Mouse (Mus musculus): ENCODE measurements around the gene Arhgap21. TPM values are rescaled to one million over a fixed set of nuclear protein-coding genes. Genes with fewer than 3 reads are reported as not detected.

Arhgap21 gene
- polyA plus RNA-seq, 1 experiment: 82.7 TPM

- H3K27ac ChIP-seq (ENCODE audit: insufficient read depth, low read length): peak overlapping the region; percentile 36
- TF ChIP-seq POLR2A (IDR thresholded peaks at IDR 0.05; ENCODE audit: low read depth, low read length) (no peak), CTCF (IDR thresholded peaks at IDR 0.05; ENCODE audit: borderline replicate concordance, insufficient read depth, low read length) (no peak)
- H3K4me3 ChIP-seq (ENCODE audit: insufficient read depth, low read length): peak overlapping the region; percentile 83
- 0 out of 2 replicates have a peak, but pooled peaks cover 3% of the 10 kb centered on the region for H3K4me1 ChIP-seq (ENCODE audit: control insufficient read depth, insufficient read depth, low read length)
These were observed 882 bp downstream of the Arhgap21 start for GRCm38 (mm10) chr2:20967646-20968351.

DNA sequence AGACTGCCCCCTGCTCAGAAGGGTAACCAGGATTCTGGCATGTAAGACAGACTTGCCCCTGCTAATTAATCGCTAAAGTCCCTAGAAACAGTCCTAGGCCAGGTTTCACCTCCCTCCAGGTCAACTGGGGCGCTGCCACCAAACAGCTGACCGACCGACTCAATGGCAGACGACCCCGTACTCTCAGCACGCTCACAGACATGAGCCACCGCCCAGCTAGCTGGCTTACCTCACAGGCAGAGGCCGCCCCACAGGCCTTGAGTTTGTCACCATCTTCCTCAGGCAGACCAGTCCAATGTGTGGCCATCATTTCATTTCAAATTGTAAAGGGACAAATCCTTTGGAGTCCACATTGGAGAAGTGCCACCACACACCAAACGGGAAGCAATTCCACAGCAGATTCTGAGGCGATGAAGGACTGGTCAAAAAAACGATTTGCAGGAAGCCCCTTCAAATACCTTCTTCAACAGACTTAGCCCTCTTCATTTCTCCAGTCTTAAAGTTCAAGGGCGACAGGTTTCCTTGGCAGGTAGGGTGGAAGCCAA lies 1.5 kb downstream of the Arhgap21 start:
- Histone ChIP-seq H3K4me1 (ENCODE audit: control insufficient read depth, insufficient read depth, low read length) (0 out of 2 replicates have a peak, but pooled peaks cover 3% of the 10 kb centered on the region), H3K27ac (ENCODE audit: insufficient read depth, low read length) (peak overlapping the region; percentile 36), H3K4me3 (ENCODE audit: insufficient read depth, low read length) (peak overlapping the region; percentile 83)
- TF ChIP-seq CTCF (IDR thresholded peaks at IDR 0.05; ENCODE audit: borderline replicate concordance, insufficient read depth, low read length) (no peak), POLR2A (IDR thresholded peaks at IDR 0.05; ENCODE audit: low read depth, low read length) (no peak)

DNA sequence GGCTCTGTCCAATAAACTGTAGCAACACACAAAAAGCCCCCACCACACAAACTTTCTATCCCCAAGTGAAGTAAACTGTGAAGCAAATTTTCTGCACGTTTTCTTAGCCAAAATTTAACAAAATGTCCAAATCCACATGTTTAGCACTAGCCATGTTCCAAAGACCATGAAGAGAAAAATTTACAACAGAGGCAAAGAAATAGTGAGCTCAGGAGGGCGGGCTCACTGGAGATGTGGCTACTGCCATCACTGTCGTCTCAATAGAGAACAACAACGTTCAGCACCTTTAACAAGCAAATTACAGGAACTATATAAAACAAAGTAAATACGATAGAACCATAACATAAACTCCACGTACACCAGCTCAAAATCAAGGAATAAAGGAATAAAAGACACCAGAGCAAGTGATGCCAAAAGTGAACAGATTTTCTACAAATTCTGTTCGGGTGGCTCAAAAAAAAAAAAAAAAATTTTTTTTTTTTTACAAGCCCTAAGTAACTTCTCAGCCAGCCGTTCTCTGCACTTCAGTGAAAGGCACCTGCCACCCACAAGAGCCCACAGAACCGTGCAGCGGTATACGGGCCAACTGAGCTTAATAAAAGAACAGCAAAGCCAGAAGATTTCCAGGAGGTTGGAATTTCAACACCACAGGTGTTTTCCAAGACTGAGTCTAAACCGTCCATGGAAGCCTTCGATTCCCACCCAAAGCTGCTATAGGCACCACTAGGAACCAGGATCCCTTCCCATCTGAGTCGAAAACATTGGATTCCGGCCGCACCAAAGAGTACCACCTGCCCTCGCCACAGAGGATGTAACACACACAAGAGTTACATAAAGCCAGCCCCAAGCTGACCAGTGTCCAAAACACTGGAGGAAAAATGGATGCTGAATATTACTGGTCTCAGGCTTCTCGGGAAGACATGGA lies 2.2 kb downstream of the Arhgap21 start:
- Histone ChIP-seq H3K4me1 (ENCODE audit: control insufficient read depth, insufficient read depth, low read length) (peaks cover under 1% of the 10 kb centered on the region; the same call in 1 of the 2 replicates), H3K27ac (ENCODE audit: insufficient read depth, low read length) (no peak overlapping the region), H3K4me3 (ENCODE audit: insufficient read depth, low read length) (peak overlapping the region; percentile 83)
- no peak for TF ChIP-seq CTCF (IDR thresholded peaks at IDR 0.05; ENCODE audit: borderline replicate concordance, insufficient read depth, low read length)
- no peak for TF ChIP-seq POLR2A (IDR thresholded peaks at IDR 0.05; ENCODE audit: low read depth, low read length)

DNA sequence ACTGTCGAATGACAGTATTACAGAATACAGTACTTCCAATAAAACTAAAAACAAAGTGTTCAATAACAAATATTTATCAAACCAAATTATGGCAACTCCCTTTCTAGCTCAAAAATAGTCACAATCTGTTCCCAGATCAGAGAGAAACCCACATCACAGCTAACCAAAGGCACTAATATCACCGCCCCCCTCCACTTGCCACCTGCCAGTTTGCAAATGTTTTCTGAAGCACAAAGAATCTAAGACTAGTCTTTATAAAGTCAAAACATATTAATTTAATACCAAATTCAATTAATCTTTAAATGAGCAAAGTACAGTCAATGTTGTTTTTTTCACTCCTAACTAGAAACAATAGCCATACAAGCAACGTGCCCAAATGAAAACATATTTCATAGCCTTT lies 3.3 kb downstream of the Arhgap21 start:
- Histone ChIP-seq H3K4me3 (ENCODE audit: insufficient read depth, low read length) (no peak overlapping the region), H3K27ac (ENCODE audit: insufficient read depth, low read length) (no peak overlapping the region), H3K4me1 (ENCODE audit: control insufficient read depth, insufficient read depth, low read length) (peaks cover 2% of the 10 kb centered on the region; the same call in 1 of the 2 replicates)
- TF ChIP-seq POLR2A (IDR thresholded peaks at IDR 0.05; ENCODE audit: low read depth, low read length) (no peak), CTCF (IDR thresholded peaks at IDR 0.05; ENCODE audit: borderline replicate concordance, insufficient read depth, low read length) (no peak)

GRCm38 (mm10) chr2:20964461-20964860 lies 4.2 kb downstream of the Arhgap21 start:
- TF ChIP-seq CTCF (IDR thresholded peaks at IDR 0.05; ENCODE audit: borderline replicate concordance, insufficient read depth, low read length) (no peak), POLR2A (IDR thresholded peaks at IDR 0.05; ENCODE audit: low read depth, low read length) (no peak)
- no peak overlapping the region for H3K27ac ChIP-seq (ENCODE audit: insufficient read depth, low read length)
- peaks cover 2% of the 10 kb centered on the region; the same call in 1 of the 2 replicates for H3K4me1 ChIP-seq (ENCODE audit: control insufficient read depth, insufficient read depth, low read length)
- no peak overlapping the region for H3K4me3 ChIP-seq (ENCODE audit: insufficient read depth, low read length)

GRCm38 (mm10) chr2:20963226-20963805 lies 5.4 kb downstream of the Arhgap21 start:
- peaks cover 4% of the 10 kb centered on the region; the same call in 1 of the 2 replicates for H3K4me1 ChIP-seq (ENCODE audit: control insufficient read depth, insufficient read depth, low read length)
- H3K4me3 ChIP-seq (ENCODE audit: insufficient read depth, low read length): no peak overlapping the region
- TF ChIP-seq CTCF (IDR thresholded peaks at IDR 0.05; ENCODE audit: borderline replicate concordance, insufficient read depth, low read length) (no peak), POLR2A (IDR thresholded peaks at IDR 0.05; ENCODE audit: low read depth, low read length) (no peak)
- H3K27ac ChIP-seq (ENCODE audit: insufficient read depth, low read length): no peak overlapping the region

- Histone ChIP-seq H3K4me3 (ENCODE audit: insufficient read depth, low read length) (no peak overlapping the region), H3K4me1 (ENCODE audit: control insufficient read depth, insufficient read depth, low read length) (peaks cover 4% of the 10 kb centered on the region; the same call in 1 of the 2 replicates), H3K27ac (ENCODE audit: insufficient read depth, low read length) (no peak overlapping the region)
- TF ChIP-seq POLR2A (IDR thresholded peaks at IDR 0.05; ENCODE audit: low read depth, low read length) (no peak), CTCF (IDR thresholded peaks at IDR 0.05; ENCODE audit: borderline replicate concordance, insufficient read depth, low read length) (no peak)
These were observed 6.4 kb downstream of the Arhgap21 start for GRCm38 (mm10) chr2:20962284-20962683.

- Histone ChIP-seq H3K27ac (ENCODE audit: insufficient read depth, low read length) (no peak overlapping the region), H3K4me1 (ENCODE audit: control insufficient read depth, insufficient read depth, low read length) (peaks cover 4% of the 10 kb centered on the region; the same call in 1 of the 2 replicates), H3K4me3 (ENCODE audit: insufficient read depth, low read length) (no peak overlapping the region)
- no peak for TF ChIP-seq CTCF (IDR thresholded peaks at IDR 0.05; ENCODE audit: borderline replicate concordance, insufficient read depth, low read length)
- TF ChIP-seq POLR2A (IDR thresholded peaks at IDR 0.05; ENCODE audit: low read depth, low read length): no peak
These were observed 6.9 kb downstream of the Arhgap21 start for GRCm38 (mm10) chr2:20961825-20962224.

DNA sequence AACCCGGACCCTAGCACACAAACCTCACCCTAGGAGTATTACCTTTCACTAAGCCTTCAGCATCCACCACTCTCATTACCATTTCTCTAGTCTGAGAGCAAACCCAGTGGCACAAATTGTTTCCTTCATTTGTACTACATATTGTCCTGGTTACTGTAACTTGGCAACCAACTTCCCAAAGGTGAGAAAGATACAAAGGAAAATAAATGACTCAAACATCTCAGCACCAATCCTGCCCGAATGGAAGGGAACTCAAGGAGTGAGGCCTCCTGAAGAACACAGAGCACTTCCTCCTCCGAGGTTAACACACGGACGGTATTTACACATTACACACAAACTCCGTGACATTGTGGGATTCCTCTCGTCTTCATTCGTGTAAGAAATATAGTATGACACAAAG lies 7.4 kb downstream of the Arhgap21 start:
- peaks cover 4% of the 10 kb centered on the region; the same call in 1 of the 2 replicates for H3K4me1 ChIP-seq (ENCODE audit: control insufficient read depth, insufficient read depth, low read length)
- TF ChIP-seq POLR2A (IDR thresholded peaks at IDR 0.05; ENCODE audit: low read depth, low read length): no peak
- no peak for TF ChIP-seq CTCF (IDR thresholded peaks at IDR 0.05; ENCODE audit: borderline replicate concordance, insufficient read depth, low read length)
- H3K4me3 ChIP-seq (ENCODE audit: insufficient read depth, low read length): no peak overlapping the region
- no peak overlapping the region for H3K27ac ChIP-seq (ENCODE audit: insufficient read depth, low read length)

Measured in embryonic fibroblast, embryonic 13.5 days (primary cell).